Mouse (Mus musculus) brain, embryonic 14.5 days (tissue): ENCODE measurements at regions not wholly inside any gene's neighbourhood (a gene's known extent, or its start where the extent isn't known, plus 50 kb on each side); places are given as distances from the start of the nearest gene placed in this dataset.

Experiments
- CTCF ChIP-seq: fragments of 200-500 bp; IDR thresholded peaks from 2 replicates; pipeline ENCODE4 v1.5.1; 2012; ENCODE audit warnings: inconsistent platforms, mild to moderate bottlenecking, moderate library complexity, borderline replicate concordance; ENCODE audit not compliant: insufficient read depth, insufficient read length; ENCODE audit errors: extremely low read depth
- POLR2A ChIP-seq: fragments of 200-500 bp; IDR thresholded peaks from 2 replicates; pipeline ENCODE4 v1.6.1; 2012; ENCODE audit warnings: mild to moderate bottlenecking, inconsistent platforms, borderline replicate concordance; ENCODE audit not compliant: poor library complexity, insufficient read depth, insufficient read length, severe bottlenecking; ENCODE audit errors: extremely low read depth

DNA sequence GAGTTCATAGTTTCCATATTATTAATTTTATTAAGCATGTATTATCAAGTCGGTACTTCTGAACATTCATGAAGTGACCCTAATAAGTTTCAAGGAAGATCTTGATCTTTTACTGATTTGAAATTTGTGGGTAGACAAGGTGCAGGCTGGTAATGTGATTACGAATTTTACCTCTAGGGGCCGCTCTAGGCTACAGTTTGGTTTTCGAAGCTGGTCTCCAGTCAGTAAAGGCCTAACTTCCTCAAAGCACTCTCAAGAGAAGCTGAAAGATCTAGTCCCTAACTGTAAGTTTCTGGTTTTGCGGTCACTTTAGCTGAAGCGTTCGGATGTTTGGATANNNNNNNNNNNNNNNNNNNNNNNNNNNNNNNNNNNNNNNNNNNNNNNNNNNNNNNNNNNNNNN is 408.1 kb upstream of the Frg1 start:
- TF ChIP-seq POLR2A = no peak
- TF ChIP-seq CTCF = peak; percentile 71; the same call in 1 of the 2 replicates
